Mouse (Mus musculus) erythroblast, embryonic 14.5 days (primary cell): ENCODE results near the gene Iqgap1.

ENCODE experiments used
- GATA1 ChIP-seq: IDR thresholded peaks from 2 replicates; pipeline ENCODE4 v1.6.1; 2012; ENCODE audit warnings: low read length, inconsistent platforms, mixed read lengths
- TAL1 ChIP-seq: IDR thresholded peaks from 3 replicates; pipeline ENCODE4 v1.6.1; 2012; ENCODE audit warnings: low read length, inconsistent platforms, mixed read lengths

- TF ChIP-seq GATA1 = no peak
- no peak for TF ChIP-seq TAL1
These were observed 34.5 kb upstream of the Iqgap1 start for GRCm38 (mm10) chr7:80860227-80860626.
